Mouse (Mus musculus) liver, embryonic 12.5 days (tissue): Measurements from ENCODE around the gene Coa5. TPM values are rescaled to one million over a fixed set of nuclear protein-coding genes. Genes with fewer than 3 reads are reported as not detected.

ENCODE experiments used
- ATAC-seq: fragments of 200-750 bp; cut with Nextera tagmentation; 2 replicates; pipeline ENCODE4 v1.8.0; 2017; ENCODE audit warnings: moderate number of reproducible peaks, mild to moderate bottlenecking, moderate library complexity
- H3K27ac ChIP-seq: fragments of 300-500 bp; sonication (generic); 2 replicates; pipeline ENCODE4 v1.5.1; 2016; ENCODE audit warnings: mild to moderate bottlenecking
- H3K27me3 ChIP-seq: fragments of 300-500 bp; sonication (generic); replicated peaks from 2 replicates; pipeline ENCODE4 v1.6.1; 2016; ENCODE audit warnings: mild to moderate bottlenecking, moderate library complexity
- H3K36me3 ChIP-seq: fragments of 300-500 bp; sonication (generic); 2 replicates; pipeline ENCODE4 v1.6.1; 2016; ENCODE audit warnings: mild to moderate bottlenecking, moderate library complexity
- H3K4me1 ChIP-seq: fragments of 300-500 bp; sonication (generic); 2 replicates; pipeline ENCODE4 v1.6.1; 2016
- H3K4me2 ChIP-seq: fragments of 300-500 bp; sonication (generic); 2 replicates; pipeline ENCODE4 v1.6.1; 2016; ENCODE audit warnings: mild to moderate bottlenecking, moderate library complexity
- H3K4me3 ChIP-seq: fragments of 300-500 bp; sonication (generic); 2 replicates; pipeline ENCODE4 v1.5.1; 2016; ENCODE audit warnings: mild to moderate bottlenecking, moderate library complexity
- H3K9ac ChIP-seq: fragments of 300-500 bp; sonication (generic); 2 replicates; pipeline ENCODE4 v1.6.1; 2016; ENCODE audit warnings: mild to moderate bottlenecking, moderate library complexity
- H3K9me3 ChIP-seq: fragments of 300-500 bp; sonication (generic); replicated peaks from 2 replicates; pipeline ENCODE4 v1.6.1; 2016; ENCODE audit warnings: mild to moderate bottlenecking, moderate library complexity
- WGBS: fragments of 180-500 bp; shearing (Covaris S2); methylation state at CpG from one replicate; pipeline ENCODE4 v1.1.7; 2016; ENCODE audit not compliant: insufficient replicate concordance; 5-methylcytosine and 5-hydroxymethylcytosine counted together
- polyA plus RNA-seq: library from polyadenylated mRNA; unstranded; fragments of >200 nt; fragmentation: Nextera tagmentation; extraction: Ambion mirVana; gene quantifications from 2 replicates; pipeline ENCODE4 v1.2.1, GENCODE M21; 2016

Coa5 gene
- 53.6 TPM in 2 replicates for polyA plus RNA-seq

DNA sequence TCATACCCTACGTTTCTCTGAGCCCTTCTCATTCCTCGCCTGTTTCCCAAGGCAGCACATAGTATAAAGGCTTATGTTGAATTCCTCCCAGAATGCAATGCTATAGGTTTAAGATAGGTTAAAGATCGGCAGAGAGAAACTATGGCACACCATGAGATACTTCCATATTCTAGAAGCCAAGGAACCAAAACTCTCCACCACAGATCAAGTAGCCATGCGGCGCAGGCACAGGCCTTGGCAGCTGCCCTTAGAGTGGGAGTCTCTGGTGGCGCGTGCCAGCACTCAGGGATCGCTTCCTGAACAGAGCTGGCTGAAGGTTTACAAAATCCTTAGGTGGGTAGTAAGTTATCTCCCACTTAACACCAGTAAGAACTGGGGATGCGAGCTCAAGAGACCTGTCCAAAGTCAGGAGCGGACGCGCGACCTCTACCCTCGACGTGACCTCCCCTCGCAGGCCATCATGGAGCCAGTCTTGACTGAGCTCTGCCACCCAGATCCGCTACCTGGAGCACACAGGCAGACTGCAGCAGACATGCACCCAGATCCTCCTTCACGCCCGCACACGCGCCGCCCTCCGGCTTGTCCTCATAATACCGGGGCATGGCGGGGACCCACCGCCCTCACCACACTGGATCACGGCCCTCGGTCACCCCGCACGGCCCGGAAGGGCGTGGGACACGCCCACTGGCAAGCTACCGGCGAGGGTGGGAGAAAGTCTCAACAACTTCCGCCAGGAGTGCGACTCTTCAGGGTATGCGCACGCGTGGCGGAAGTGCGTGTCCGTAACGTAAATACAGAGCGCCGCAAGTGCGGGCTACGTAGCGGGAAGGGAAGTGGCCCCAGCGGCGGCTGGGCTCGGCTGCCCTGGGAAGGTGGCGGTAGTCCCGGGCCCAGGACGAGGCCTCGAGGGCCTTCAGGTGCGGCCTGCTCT is at the start of gene Coa5, which contains the start of gene Unc50:
TSS of gene Coa5 (minus strand) at position 738 of the 931 bp plus-strand sequence.
TSS of gene Unc50 (plus strand) at position 774 of the 931 bp plus-strand sequence.
- Histone ChIP-seq H3K4me3 (peak within 1 kb of the TSS; percentile 95), H3K36me3 (peaks cover 64% of the 10 kb centered on the region), H3K4me2 (peak within 1 kb of the TSS; percentile 89), H3K27ac (peak within 1 kb of the TSS; percentile 90), H3K9me3 (no peaks in the 10 kb centered on the region), H3K4me1 (peaks cover 56% of the 10 kb centered on the region), H3K27me3 (no peaks in the 10 kb centered on the region), H3K9ac (peak within 1 kb of the TSS; percentile 87)
- peak; percentile 94 for ATAC-seq
- WGBS = 2% methylated on average over 57 of the region's 57 CpGs

DNA sequence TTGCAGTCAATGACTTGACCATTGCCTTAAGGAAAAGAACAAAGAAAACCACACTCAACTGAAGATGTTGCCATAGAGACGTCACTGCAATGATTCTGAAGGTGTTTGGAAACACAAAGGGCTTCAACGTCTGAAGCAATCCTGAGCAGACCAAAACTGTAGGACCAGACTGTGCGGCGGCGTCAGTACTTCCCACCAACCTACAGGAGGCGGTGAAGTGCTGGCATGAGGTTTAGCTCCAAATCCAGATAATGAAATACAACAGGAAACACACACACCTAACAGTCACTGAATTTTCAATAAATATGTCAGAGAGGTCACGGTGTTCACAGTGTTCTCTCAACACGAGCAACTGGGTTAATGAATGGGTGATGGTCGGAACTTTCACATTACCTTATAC is 49.2 kb upstream of the Coa5 start:
- Histone ChIP-seq H3K27me3 (no peaks in the 10 kb centered on the region), H3K27ac (peak overlapping the region; percentile 93), H3K4me3 (peak overlapping the region; percentile 49), H3K9me3 (no peaks in the 10 kb centered on the region), H3K36me3 (no peaks in the 10 kb centered on the region), H3K4me2 (peak overlapping the region; percentile 70), H3K9ac (peak overlapping the region; percentile 58; the same call in 1 of the 2 replicates), H3K4me1 (peaks cover 72% of the 10 kb centered on the region)
- WGBS = 28% methylated on average over 9 of the region's 9 CpGs
- peak; percentile 62 for ATAC-seq

DNA sequence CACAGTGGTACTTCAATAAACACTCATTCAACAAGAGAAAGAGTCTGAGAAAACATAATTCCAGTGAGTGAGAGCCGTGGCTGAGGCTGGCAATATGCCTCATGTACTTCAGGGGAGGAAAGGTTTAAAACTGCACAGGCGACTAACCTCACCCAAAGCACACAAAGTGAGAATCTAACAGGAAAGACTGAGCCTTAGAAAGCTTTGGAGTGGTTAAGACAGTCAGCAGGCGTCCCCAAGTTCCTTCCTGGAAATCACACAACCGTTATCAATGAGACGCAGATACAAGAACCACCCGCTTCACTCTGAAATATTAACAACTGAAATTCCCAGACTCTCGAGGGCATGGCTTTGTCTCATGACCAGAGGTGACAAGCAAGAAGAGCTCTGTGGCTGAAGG is 48.5 kb upstream of the Coa5 start:
- H3K4me2 ChIP-seq = peak overlapping the region; percentile 70
- H3K27me3 ChIP-seq = no peaks in the 10 kb centered on the region
- ATAC-seq = peak; percentile 85
- peak overlapping the region; percentile 58 for H3K9ac ChIP-seq
- H3K4me3 ChIP-seq = peak overlapping the region; percentile 49
- peaks cover 78% of the 10 kb centered on the region for H3K4me1 ChIP-seq
- H3K9me3 ChIP-seq = no peaks in the 10 kb centered on the region
- peak overlapping the region; percentile 93 for H3K27ac ChIP-seq
- 10% methylated on average over 7 of the region's 7 CpGs for whole genome bisulfite sequencing
- H3K36me3 ChIP-seq = no peaks in the 10 kb centered on the region

DNA sequence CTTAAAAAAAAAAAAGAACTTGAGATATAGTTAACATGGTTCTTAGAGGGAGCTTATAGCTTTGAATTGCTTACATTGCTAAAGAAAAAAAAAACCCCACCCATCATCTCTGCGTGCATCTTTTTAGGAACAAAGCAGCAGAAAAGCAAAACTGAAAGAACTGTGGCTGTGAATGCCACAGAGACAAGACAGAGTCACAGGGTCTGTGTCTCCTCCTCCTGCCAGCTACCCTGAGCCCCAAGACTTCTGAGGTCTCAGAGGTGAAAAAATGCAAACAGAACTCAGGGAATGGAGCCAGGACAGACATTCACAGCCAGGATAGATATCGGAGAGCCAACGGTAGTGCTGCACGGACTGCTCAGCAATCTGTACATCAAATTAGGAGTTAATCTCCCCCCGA is 48.0 kb upstream of the Coa5 start:
- WGBS = 11% methylated on average over 5 of the region's 5 CpGs
- Histone ChIP-seq H3K4me1 (peaks cover 83% of the 10 kb centered on the region), H3K27me3 (no peaks in the 10 kb centered on the region), H3K4me2 (peak overlapping the region; percentile 70), H3K9me3 (no peaks in the 10 kb centered on the region), H3K4me3 (peak overlapping the region; percentile 49), H3K36me3 (no peaks in the 10 kb centered on the region), H3K9ac (peak overlapping the region; percentile 58), H3K27ac (peak overlapping the region; percentile 93)
- peak; percentile 44; the same call in 1 of the 2 replicates for ATAC-seq

DNA sequence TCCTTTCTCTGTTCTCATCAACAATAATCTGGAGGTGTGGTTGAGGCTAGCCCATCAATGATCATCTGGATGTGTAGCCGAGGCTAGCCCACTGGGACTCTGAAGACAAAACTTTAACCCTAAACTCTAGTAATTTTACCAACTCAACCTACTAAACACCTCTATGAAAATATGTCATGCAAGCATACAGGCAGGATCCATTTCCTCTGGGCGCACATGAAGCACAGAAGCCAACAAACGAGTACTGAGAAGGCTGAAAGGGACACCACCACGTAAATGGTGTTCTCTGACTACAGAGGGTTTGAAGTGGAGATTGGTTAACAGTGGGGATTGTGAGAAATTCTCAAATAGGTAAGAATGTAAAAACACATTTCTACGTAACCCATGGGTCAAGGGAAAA is 47.3 kb upstream of the Coa5 start:
- H3K27me3 ChIP-seq = no peaks in the 10 kb centered on the region
- WGBS = 83% methylated on average over 5 of the region's 5 CpGs
- H3K9ac ChIP-seq = no peak overlapping the region
- H3K4me1 ChIP-seq = peaks cover 84% of the 10 kb centered on the region
- H3K4me3 ChIP-seq = no peak overlapping the region
- peak overlapping the region; percentile 70 for H3K4me2 ChIP-seq
- ATAC-seq = no peak
- peak overlapping the region; percentile 93 for H3K27ac ChIP-seq
- H3K36me3 ChIP-seq = no peaks in the 10 kb centered on the region
- no peaks in the 10 kb centered on the region for H3K9me3 ChIP-seq

DNA sequence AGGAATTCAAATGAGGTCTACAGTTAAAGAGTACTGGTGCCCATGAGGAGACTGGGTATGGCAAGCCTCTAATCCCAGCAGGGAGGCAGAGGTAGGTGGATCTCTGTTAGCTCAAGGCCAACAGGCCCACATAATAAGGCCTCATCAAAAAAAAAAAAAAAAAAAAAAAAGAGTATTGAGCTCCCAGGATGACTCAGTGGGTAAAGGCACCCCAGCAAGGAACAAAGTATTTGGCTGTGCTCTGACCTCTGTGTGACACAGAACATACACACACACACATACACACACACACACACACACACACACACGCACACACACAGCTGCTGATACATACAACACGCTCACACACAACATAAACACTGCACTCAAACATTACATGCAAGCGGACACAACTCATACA is 45.4 kb upstream of the Coa5 start:
- H3K4me1 ChIP-seq = peaks cover 74% of the 10 kb centered on the region
- WGBS = 84% methylated on average over 3 of the region's 3 CpGs
- H3K27me3 ChIP-seq = no peaks in the 10 kb centered on the region
- no peaks in the 10 kb centered on the region for H3K9me3 ChIP-seq
- no peak for ATAC-seq
- H3K36me3 ChIP-seq = no peaks in the 10 kb centered on the region
- H3K27ac ChIP-seq = no peak overlapping the region
- H3K9ac ChIP-seq = no peak overlapping the region
- no peak overlapping the region for H3K4me3 ChIP-seq
- no peak overlapping the region for H3K4me2 ChIP-seq

DNA sequence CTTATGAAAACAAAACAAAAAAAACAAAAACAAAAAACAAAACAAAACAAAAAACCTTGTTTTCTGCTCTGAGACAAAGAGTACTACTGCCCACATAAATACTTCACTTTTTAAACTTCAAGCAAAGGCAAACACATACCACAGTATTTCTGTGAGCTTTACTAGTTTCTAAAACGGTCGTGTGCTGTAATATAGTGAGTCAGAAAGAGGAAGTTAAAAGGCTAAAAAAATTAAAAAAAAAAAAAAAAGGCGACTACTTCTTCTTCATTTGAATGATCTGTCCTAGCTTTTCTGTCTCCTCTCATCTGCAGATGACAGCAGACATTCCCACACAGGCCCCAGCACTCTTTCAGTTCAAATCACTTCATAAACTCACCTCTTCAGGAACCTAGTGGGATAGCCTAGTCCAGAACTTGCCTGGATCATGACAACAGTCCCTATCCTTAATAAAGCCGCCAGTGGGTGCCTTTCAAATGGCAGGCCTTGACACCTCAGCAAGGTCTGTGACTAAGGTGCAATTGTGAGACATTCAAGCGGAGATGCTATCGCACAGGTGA is 44.8 kb upstream of the Coa5 start:
- 62% methylated on average over 6 of the region's 6 CpGs for WGBS
- ATAC-seq = no peak
- peaks cover 68% of the 10 kb centered on the region for H3K4me1 ChIP-seq
- no peak overlapping the region for H3K4me3 ChIP-seq
- H3K36me3 ChIP-seq = no peaks in the 10 kb centered on the region
- H3K27ac ChIP-seq = 0 out of 2 replicates have a peak overlapping the region, but pooled peaks have one; percentile 20
- no peak overlapping the region for H3K9ac ChIP-seq
- no peaks in the 10 kb centered on the region for H3K9me3 ChIP-seq
- no peaks in the 10 kb centered on the region for H3K27me3 ChIP-seq
- H3K4me2 ChIP-seq = no peak overlapping the region

DNA sequence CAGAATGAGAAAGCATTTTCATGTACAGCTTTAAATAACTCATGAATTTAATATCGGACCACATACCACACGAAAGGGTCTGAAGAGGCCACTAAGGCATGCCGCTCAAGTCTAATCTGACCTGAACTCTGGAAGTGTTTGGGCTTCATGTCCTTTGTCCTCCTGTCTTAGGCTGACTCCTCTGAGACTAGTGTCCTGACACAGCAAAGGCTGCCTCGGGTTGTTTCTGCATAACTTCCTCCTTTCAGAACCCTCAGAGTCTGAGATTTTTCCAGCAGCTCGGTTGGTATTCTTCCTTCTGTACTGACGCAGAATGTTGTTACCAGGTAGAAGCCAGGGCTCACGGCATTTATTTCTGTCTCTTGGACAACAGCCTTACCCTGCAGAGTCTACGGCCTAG is 44.1 kb upstream of the Coa5 start:
- Histone ChIP-seq H3K27ac (0 out of 2 replicates have a peak overlapping the region, but pooled peaks have one; percentile 20), H3K4me1 (peaks cover 62% of the 10 kb centered on the region), H3K27me3 (no peaks in the 10 kb centered on the region), H3K4me3 (no peak overlapping the region), H3K9me3 (no peaks in the 10 kb centered on the region), H3K9ac (no peak overlapping the region), H3K36me3 (no peaks in the 10 kb centered on the region), H3K4me2 (no peak overlapping the region)
- no peak for ATAC-seq
- 56% methylated on average over 8 of the region's 8 CpGs for WGBS

DNA sequence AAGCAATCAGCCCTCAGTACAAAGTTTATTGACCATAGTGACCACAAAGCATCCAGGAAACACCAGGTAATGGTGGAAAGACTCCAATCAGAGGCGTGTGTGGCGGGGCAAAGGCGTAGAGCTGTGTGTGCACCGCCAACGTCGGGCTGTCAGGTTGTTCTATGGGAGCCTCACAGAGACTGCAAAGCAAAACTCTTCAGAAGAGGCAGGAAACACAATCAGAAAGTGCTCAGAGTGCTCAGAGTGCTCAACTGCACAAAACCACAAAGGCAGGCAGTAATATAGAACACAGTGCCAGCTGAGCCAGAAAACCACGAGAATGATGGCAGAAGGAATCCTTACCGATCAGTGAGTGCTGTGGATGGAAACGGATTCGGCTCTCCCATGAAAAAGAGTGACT is 43.3 kb upstream of the Coa5 start:
- 61% methylated on average over 10 of the region's 10 CpGs for WGBS
- no peak overlapping the region for H3K27ac ChIP-seq
- H3K4me3 ChIP-seq = no peak overlapping the region

DNA sequence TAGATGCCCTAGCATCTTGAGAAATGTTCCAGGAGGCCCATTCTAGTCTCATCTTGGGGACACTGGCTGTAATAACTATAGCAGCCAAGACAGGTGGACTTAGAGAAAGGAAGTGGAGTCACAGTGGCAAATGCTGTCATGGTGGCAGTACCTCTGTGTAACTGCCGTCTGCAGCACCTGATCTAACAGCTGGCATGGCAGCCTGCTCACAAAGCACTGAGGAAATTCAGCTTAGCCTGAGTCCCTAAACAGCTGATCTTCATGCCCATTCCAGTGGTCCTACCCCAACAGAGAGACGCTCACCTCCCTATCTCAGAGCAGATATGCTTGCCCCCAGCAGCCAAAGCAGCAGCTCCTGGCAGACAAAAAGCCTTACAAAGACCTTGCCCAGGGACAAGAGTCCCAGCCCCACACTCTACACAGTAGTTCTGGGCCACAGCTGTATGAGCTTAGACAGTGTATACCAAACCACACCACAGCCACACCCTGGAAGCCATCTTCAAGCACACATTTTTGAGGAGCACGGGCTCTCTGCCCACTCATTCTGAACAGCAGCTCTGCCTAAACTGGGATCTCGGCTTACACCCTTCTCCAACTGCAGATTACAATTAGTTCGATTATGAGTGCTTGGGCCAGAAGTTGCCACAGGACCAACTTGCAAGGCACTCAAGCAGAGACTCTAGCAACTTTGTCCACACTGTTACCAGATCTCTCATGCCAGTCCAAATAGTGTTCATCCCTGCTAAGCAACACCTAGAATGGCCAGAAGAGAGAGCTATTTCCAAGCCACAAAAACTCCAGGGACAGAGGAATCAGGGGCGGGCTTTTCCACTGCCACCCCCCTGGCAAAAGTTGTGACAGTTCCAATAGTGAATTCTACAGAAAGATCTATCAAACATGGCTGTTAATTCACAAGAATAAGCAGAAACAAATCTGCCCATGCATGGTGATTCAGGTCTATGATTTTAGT is 41.6 kb upstream of the Coa5 start:
- H3K27ac ChIP-seq = 0 out of 2 replicates have a peak overlapping the region, but pooled peaks have one; percentile 6
- no peak overlapping the region for H3K4me3 ChIP-seq
- H3K9me3 ChIP-seq = no peaks in the 10 kb centered on the region
- no peaks in the 10 kb centered on the region for H3K36me3 ChIP-seq
- H3K4me2 ChIP-seq = no peak overlapping the region
- H3K4me1 ChIP-seq = peaks cover 36% of the 10 kb centered on the region
- ATAC-seq = no peak; the same call in 1 of the 2 replicates
- WGBS = 75% methylated on average over 6 of the region's 6 CpGs
- H3K9ac ChIP-seq = no peak overlapping the region
- no peaks in the 10 kb centered on the region for H3K27me3 ChIP-seq

More for the DNA sequence above, 43.3 kb upstream of the Coa5 start:
- ATAC-seq = no peak
- no peak overlapping the region for H3K9ac ChIP-seq
- H3K36me3 ChIP-seq = no peaks in the 10 kb centered on the region
- H3K27me3 ChIP-seq = no peaks in the 10 kb centered on the region
- no peaks in the 10 kb centered on the region for H3K9me3 ChIP-seq
- H3K4me1 ChIP-seq = peaks cover 54% of the 10 kb centered on the region
- H3K4me2 ChIP-seq = no peak overlapping the region

DNA sequence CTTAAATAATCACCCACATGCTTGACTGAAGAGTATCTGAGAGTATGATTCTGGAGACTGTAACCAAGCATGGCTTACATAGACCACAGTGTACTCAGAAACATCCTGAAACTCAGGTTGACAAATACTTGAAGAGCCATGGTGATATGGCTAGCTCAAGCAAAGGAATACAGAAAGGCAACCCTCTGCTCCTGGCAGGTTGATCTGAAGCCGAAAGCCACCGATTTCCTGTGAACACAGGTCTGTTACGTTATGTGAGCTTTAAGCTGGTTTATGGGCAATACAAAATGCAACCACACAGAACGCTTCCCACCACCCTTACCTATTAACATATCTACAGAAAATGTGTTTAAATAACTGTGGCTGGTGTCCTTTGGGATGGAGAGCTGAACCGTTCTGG is 39.1 kb upstream of the Coa5 start:
- Histone ChIP-seq H3K4me1 (peaks cover 18% of the 10 kb centered on the region), H3K36me3 (no peaks in the 10 kb centered on the region), H3K27me3 (no peaks in the 10 kb centered on the region), H3K9me3 (no peaks in the 10 kb centered on the region), H3K4me2 (no peak overlapping the region), H3K4me3 (no peak overlapping the region), H3K9ac (no peak overlapping the region), H3K27ac (no peak overlapping the region)
- WGBS = 81% methylated on average over 5 of the region's 5 CpGs
- ATAC-seq = no peak
